17 mouse cellular contexts compared by ENCODE assay signal in the genomic region with DNA sequence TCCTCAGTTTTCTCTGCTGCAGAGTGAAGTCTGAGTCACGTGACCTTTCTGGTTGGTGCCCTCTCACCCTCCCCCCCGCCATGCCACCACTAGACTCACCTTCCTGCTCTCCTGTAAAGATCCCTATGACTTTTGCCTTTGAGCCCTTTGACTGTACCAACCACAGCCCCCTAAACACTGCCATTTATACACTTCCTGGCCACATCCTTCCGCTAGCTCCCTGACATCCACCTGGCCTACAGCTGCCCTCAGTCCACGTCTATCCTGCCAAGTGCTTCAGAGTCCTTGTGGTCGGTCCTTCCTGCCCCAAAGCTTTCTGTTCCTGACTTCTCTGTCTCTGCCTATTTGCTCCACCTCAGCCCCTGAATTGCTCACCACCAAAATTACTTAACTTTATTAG. TPM values are rescaled to one million over a fixed set of nuclear protein-coding genes. Genes with fewer than 3 reads are reported as not detected.
A peak's percentile ranks its signal among the peaks of the same experiment; 100 is the strongest.
DNase-seq lines count a peak whose midpoint lies in the region; ATAC-seq and TF ChIP-seq lines count a peak whose summit lies in the region.
"Had no signal": no experiment of that assay in that cellular context is flagged by ENCODE, and none has a peak within 500 bp of the region (broad histone marks: within the 10 kb centered on the region; RNA-seq: fewer than 3 reads in every experiment).

No protein-coding gene starts in this region.

- intact Hi-C loops in left cerebral cortex, adult 2 months (cut with DNase I): no loop called here

- no peaks in the 10 kb centered on the region for H3K9me3 ChIP-seq in MEL (replicated peaks; ENCODE audit: insufficient read depth, low read length)
- H3K9me3 ChIP-seq in limb, embryonic 10.5 days (replicated peaks): peaks cover 4% of the 10 kb centered on the region; the same call in 1 of the 2 replicates
- H3K9me3 ChIP-seq in hindbrain, embryonic 10.5 days: peaks cover 18% of the 10 kb centered on the region

- DNase-seq in 416B (ENCODE audit: low read depth) (peak; percentile 94), MEL (ENCODE audit: low read depth, low spot score) (no peak)
- peak; percentile 43 for DNase-seq in thymus, adult 2 months
- DNase-seq in frontal cortex, postnatal 36 days (ENCODE audit: low spot score in 2 of 2): no peak
- no peak for DNase-seq in limb, embryonic 10.5 days (ENCODE audit: low spot score)
- DNase-seq in hindbrain, embryonic 10.5 days (ENCODE audit: low spot score): no peak
- no peak for DNase-seq in left cerebral cortex, adult 2 months (ENCODE audit: extremely low spot score in 1 of 2, low spot score in 2 of 2)
- DNase-seq: cerebellum, adult 18-20 months; gastrocnemius, adult 2 months; kidney, adult 2 months had no signal

- no peak for TF ChIP-seq RAD21 in MEL (IDR thresholded peaks at IDR 0.05; ENCODE audit: low read depth, low read length)

- TF ChIP-seq POLR2A in MEL (IDR thresholded peaks at IDR 0.05; ENCODE audit: control insufficient read depth in 1 of 2, insufficient read depth in 1 of 2, low read depth in 1 of 2, low read length in 2 of 2, poor library complexity in 1 of 2): no peak
- no peak for TF ChIP-seq POLR2A in thymus, adult 2 months (IDR thresholded peaks at IDR 0.05; ENCODE audit: control insufficient read depth, extremely low read depth, insufficient read depth, low read length, poor library complexity)

- no peaks in the 10 kb centered on the region for H3K27me3 ChIP-seq in MEL (ENCODE audit: control insufficient read depth in 1 of 2, insufficient read depth in 2 of 2, low read length in 2 of 2)
- H3K27me3 ChIP-seq in thymus, adult 2 months (ENCODE audit: control insufficient read depth, insufficient read depth, low read length): no peaks in the 10 kb centered on the region
- H3K27me3 ChIP-seq in limb, embryonic 10.5 days (ENCODE audit: low read depth, poor library complexity, severe bottlenecking): no peaks in the 10 kb centered on the region
- no peaks in the 10 kb centered on the region for H3K27me3 ChIP-seq in hindbrain, embryonic 10.5 days (ENCODE audit: insufficient read depth, poor library complexity, severe bottlenecking)
- H3K27me3 ChIP-seq: embryonic facial prominence, embryonic 15.5 days; forebrain, embryonic 13.5 days; limb, embryonic 13.5 days; midbrain, embryonic 12.5 days had no signal

- H3K4me3 ChIP-seq in MEL (ENCODE audit: control insufficient read depth in 1 of 2, insufficient read depth in 1 of 2, low read depth in 2 of 2, low read length in 2 of 2): no peak overlapping the region
- no peak overlapping the region for H3K4me3 ChIP-seq in thymus, adult 2 months (ENCODE audit: control insufficient read depth, insufficient read depth, low read length)
- no peak overlapping the region for H3K4me3 ChIP-seq in limb, embryonic 10.5 days
- no peak overlapping the region for H3K4me3 ChIP-seq in hindbrain, embryonic 10.5 days
- H3K4me3 ChIP-seq in left cerebral cortex, adult 2 months: no peak overlapping the region
- H3K4me3 ChIP-seq: embryonic facial prominence, embryonic 15.5 days; forebrain, embryonic 13.5 days; gastrocnemius, adult 2 months; limb, embryonic 13.5 days; midbrain, embryonic 12.5 days; myocyte had no signal

- TF ChIP-seq CTCF in MEL (IDR thresholded peaks at IDR 0.05 in 2 of 3, conservative IDR thresholded peaks at IDR 0.05 in 1 of 3; ENCODE audit: control insufficient read depth in 1 of 3, insufficient read depth in 1 of 3, low read depth in 2 of 3, low read length in 3 of 3, poor library complexity in 1 of 3, severe bottlenecking in 1 of 3): no peak
- TF ChIP-seq CTCF in thymus, adult 2 months (IDR thresholded peaks at IDR 0.05; ENCODE audit: borderline replicate concordance, control insufficient read depth, extremely low read depth, insufficient read depth, low read length, poor library complexity): no peak
- TF ChIP-seq CTCF in left cerebral cortex, adult 2 months (IDR thresholded peaks at IDR 0.05): no peak

- no peak overlapping the region for H3K9ac ChIP-seq in MEL (ENCODE audit: control insufficient read depth, low read depth, low read length, poor library complexity, severe bottlenecking)
- H3K9ac ChIP-seq: embryonic facial prominence, embryonic 15.5 days; forebrain, embryonic 13.5 days; limb, embryonic 13.5 days; midbrain, embryonic 12.5 days had no signal

- H3K36me3 ChIP-seq in MEL (ENCODE audit: control insufficient read depth in 1 of 2, insufficient read depth in 2 of 2, low read length in 2 of 2): peaks cover 0 to 23% of the 10 kb centered on the region in 2 experiments; a peak in 2 of 4 replicates
- H3K36me3 ChIP-seq in thymus, adult 2 months (ENCODE audit: control insufficient read depth, insufficient read depth, low read length): no peaks in the 10 kb centered on the region
- no peaks in the 10 kb centered on the region for H3K36me3 ChIP-seq in limb, embryonic 10.5 days
- no peaks in the 10 kb centered on the region for H3K36me3 ChIP-seq in hindbrain, embryonic 10.5 days
- H3K36me3 ChIP-seq: embryonic facial prominence, embryonic 15.5 days; limb, embryonic 13.5 days; midbrain, embryonic 12.5 days had no signal

- WGBS in thymus, adult 2 months: 7% methylated on average over 5 of the region's 5 CpGs
- WGBS in limb, embryonic 10.5 days: 90% methylated on average over 5 of the region's 5 CpGs
- WGBS in hindbrain, embryonic 10.5 days: 84% methylated on average over 5 of the region's 5 CpGs

- no peak for TF ChIP-seq EP300 in MEL (IDR thresholded peaks at IDR 0.05; ENCODE audit: low read depth in 1 of 2, low read length in 2 of 2)

- H3K4me1 ChIP-seq in MEL (ENCODE audit: control insufficient read depth in 1 of 2, insufficient read depth in 2 of 2, low read length in 2 of 2): peaks cover 21 to 25% of the 10 kb centered on the region in 2 experiments
- H3K4me1 ChIP-seq in thymus, adult 2 months (replicated peaks; ENCODE audit: control insufficient read depth, insufficient read depth, low read length): peaks cover 20% of the 10 kb centered on the region
- no peaks in the 10 kb centered on the region for H3K4me1 ChIP-seq in limb, embryonic 10.5 days
- no peaks in the 10 kb centered on the region for H3K4me1 ChIP-seq in hindbrain, embryonic 10.5 days (replicated peaks)
- H3K4me1 ChIP-seq: embryonic facial prominence, embryonic 15.5 days; forebrain, embryonic 13.5 days; limb, embryonic 13.5 days; midbrain, embryonic 12.5 days had no signal

- ATAC-seq in inflammation-experienced regulatory T-cells, adult 6 months: peak; percentile 21
- ATAC-seq: forebrain, embryonic 13.5 days; hindbrain, embryonic 16.5 days had no signal

- no peaks in the 10 kb centered on the region for H3K79me2 ChIP-seq in MEL (ENCODE audit: control insufficient read depth, insufficient read depth, low read length, poor library complexity)

- H3K27ac ChIP-seq in MEL (ENCODE audit: control insufficient read depth, low read depth, low read length): no peak overlapping the region; the same call in 1 of the 2 replicates
- peak overlapping the region; percentile 11 for H3K27ac ChIP-seq in thymus, adult 2 months (ENCODE audit: control insufficient read depth, insufficient read depth, low read length)
- no peak overlapping the region for H3K27ac ChIP-seq in limb, embryonic 10.5 days
- H3K27ac ChIP-seq in hindbrain, embryonic 10.5 days: no peak overlapping the region
- no peak overlapping the region for H3K27ac ChIP-seq in left cerebral cortex, adult 2 months
- H3K27ac ChIP-seq: embryonic facial prominence, embryonic 15.5 days; forebrain, embryonic 13.5 days; gastrocnemius, adult 2 months; limb, embryonic 13.5 days; midbrain, embryonic 12.5 days had no signal

TF ChIP-seq in MEL, 35 proteins besides CTCF, POLR2A, EP300 and RAD21:
- TF ChIP-seq POLR2AphosphoS2 (IDR thresholded peaks at IDR 0.05; ENCODE audit: low read length) (no peak), USF1 (IDR thresholded peaks at IDR 0.05; ENCODE audit: low read depth, low read length) (peak; percentile 64)

RNA-seq across cellular contexts. Expression of a gene that starts 16.6 kb away (rescaled TPM):
- total RNA-seq in MEL (2012; rRNA removed): 8.6 and 8.8 TPM in 2 replicates
- polyA plus RNA-seq in MEL (2012; ENCODE audit: insufficient read depth in 1 of 2, insufficient read length in 2 of 2, low read depth in 1 of 2, low replicate concordance in 2 of 2, missing spikeins in 1 of 2): 10 to 100 TPM; 19.0 to 28.3 TPM
- 10 to 100 TPM in 2 of 3 experiments, 1 to 10 TPM in 1; 9.2 to 10.8 (median 10.6) TPM for polyA plus RNA-seq in inflammation-experienced regulatory T-cells, adult 6 months (2017; shearing (Covaris generic))
- 26.1 and 28.3 TPM in 2 replicates for polyA plus RNA-seq in thymus, adult 2 months (2012; rRNA removed)
- polyA plus RNA-seq in limb, embryonic 10.5 days (2016; fragmentation: Nextera tagmentation; extraction: Ambion mirVana): 12.2 and 13.2 TPM in 2 replicates
- 10.8 and 12.8 TPM in 2 replicates for polyA plus RNA-seq in hindbrain, embryonic 10.5 days (2016; fragmentation: Nextera tagmentation; extraction: Ambion mirVana)
- 10 to 100 TPM; 24.2 to 27.1 TPM for total RNA-seq in left cerebral cortex, adult 2 months (2021)

RNA-seq across cellular contexts. Expression of a gene that starts 29.1 kb away (rescaled TPM):
- not detected in 2 replicates for total RNA-seq in MEL (2012; rRNA removed)
- polyA plus RNA-seq in MEL (2012; ENCODE audit: insufficient read depth in 1 of 2, insufficient read length in 2 of 2, low read depth in 1 of 2, low replicate concordance in 2 of 2, missing spikeins in 1 of 2): not detected
- polyA plus RNA-seq in inflammation-experienced regulatory T-cells, adult 6 months (2017; shearing (Covaris generic)): 100 to 1,000 TPM; 240 to 284 (median 264) TPM
- polyA plus RNA-seq in thymus, adult 2 months (2012; rRNA removed): 216 and 231 TPM in 2 replicates
- 13.3 and 16.4 TPM in 2 replicates for polyA plus RNA-seq in limb, embryonic 10.5 days (2016; fragmentation: Nextera tagmentation; extraction: Ambion mirVana)
- polyA plus RNA-seq in hindbrain, embryonic 10.5 days (2016; fragmentation: Nextera tagmentation; extraction: Ambion mirVana): 16.1 and 17.7 TPM in 2 replicates
- 100 to 1,000 TPM; 118 to 124 TPM for total RNA-seq in left cerebral cortex, adult 2 months (2021)

Comparison
In these comparisons a context has a peak if more than half of its experiments do, and no peak if none do; other contexts are left out.
1. DNase-seq: peak in 416B (single experiment) and thymus, adult 2 months (single experiment); none in MEL (single experiment), frontal cortex, postnatal 36 days (0 of 2), limb, embryonic 10.5 days (single experiment), hindbrain, embryonic 10.5 days (single experiment) and left cerebral cortex, adult 2 months (0 of 2).
2. RNA of a gene that starts 29.1 kb away (polyA plus RNA-seq): 240 to 284 TPM in inflammation-experienced regulatory T-cells, adult 6 months, 216 to 231 TPM in thymus, adult 2 months, 16.1 to 17.7 TPM in hindbrain, embryonic 10.5 days and 13.3 to 16.4 TPM in limb, embryonic 10.5 days; not detected in MEL; every median in the first group is over 10 times any median in the second.